Mouse (Mus musculus) lung, embryonic 16.5 days (tissue): ENCODE data around the gene Tarbp2. TPM values are rescaled to one million over a fixed set of nuclear protein-coding genes. Genes with fewer than 3 reads are reported as not detected.

Experiments used
- ATAC-seq: fragments of 200-750 bp; cut with Nextera tagmentation; 2 replicates; pipeline ENCODE4 v1.8.0; 2017; ENCODE audit warnings: low read depth, mild to moderate bottlenecking, moderate library complexity
- H3K27ac ChIP-seq: fragments of 300-500 bp; sonication (generic); 2 replicates; pipeline ENCODE4 v1.5.1; 2014; ENCODE audit warnings: mild to moderate bottlenecking, control low read depth, low read length
- H3K27me3 ChIP-seq: fragments of 300-500 bp; sonication (generic); 2 replicates; pipeline ENCODE4 v1.6.1; 2014; ENCODE audit warnings: low read depth, low read length, mixed read lengths; ENCODE audit not compliant: control insufficient read depth, insufficient read depth
- H3K36me3 ChIP-seq: fragments of 300-500 bp; sonication (generic); 2 replicates; pipeline ENCODE4 v1.6.1; 2014; ENCODE audit warnings: low read length; ENCODE audit not compliant: control insufficient read depth, insufficient read depth
- H3K4me1 ChIP-seq: fragments of 300-500 bp; sonication (generic); replicated peaks from 2 replicates; pipeline ENCODE4 v1.6.1; 2014; ENCODE audit warnings: low read length, mixed read lengths; ENCODE audit not compliant: control insufficient read depth, insufficient read depth
- H3K4me2 ChIP-seq: fragments of 300-500 bp; sonication (generic); 2 replicates; pipeline ENCODE4 v1.6.1; 2014; ENCODE audit warnings: low read depth, low read length, control low read depth
- H3K4me3 ChIP-seq: fragments of 300-500 bp; sonication (generic); 2 replicates; pipeline ENCODE4 v1.5.1; 2014; ENCODE audit warnings: mild to moderate bottlenecking, low read length, control low read depth
- H3K9ac ChIP-seq: fragments of 300-500 bp; sonication (generic); 2 replicates; pipeline ENCODE4 v1.6.1; 2014; ENCODE audit warnings: low read length, control low read depth
- H3K9me3 ChIP-seq: fragments of 300-500 bp; sonication (generic); 2 replicates; pipeline ENCODE4 v1.6.1; 2016; ENCODE audit warnings: low read length; ENCODE audit not compliant: control insufficient read depth
- WGBS: fragments of 180-500 bp; shearing (Covaris S2); extraction: QIAGEN DNeasy Blood & Tissue Kit; methylation state at CpG from one replicate; pipeline ENCODE4 v1.1.7; 2014; 5-methylcytosine and 5-hydroxymethylcytosine counted together
- polyA plus RNA-seq: library from polyadenylated mRNA; unstranded; fragments of >200 nt; fragmentation: Nextera tagmentation; extraction: Ambion mirVana; gene quantifications from 2 replicates; pipeline ENCODE4 v1.2.1, GENCODE M21; 2015

Tarbp2 gene
- polyA plus RNA-seq, 1 experiment from 2014 or later = 73.4 TPM

DNA sequence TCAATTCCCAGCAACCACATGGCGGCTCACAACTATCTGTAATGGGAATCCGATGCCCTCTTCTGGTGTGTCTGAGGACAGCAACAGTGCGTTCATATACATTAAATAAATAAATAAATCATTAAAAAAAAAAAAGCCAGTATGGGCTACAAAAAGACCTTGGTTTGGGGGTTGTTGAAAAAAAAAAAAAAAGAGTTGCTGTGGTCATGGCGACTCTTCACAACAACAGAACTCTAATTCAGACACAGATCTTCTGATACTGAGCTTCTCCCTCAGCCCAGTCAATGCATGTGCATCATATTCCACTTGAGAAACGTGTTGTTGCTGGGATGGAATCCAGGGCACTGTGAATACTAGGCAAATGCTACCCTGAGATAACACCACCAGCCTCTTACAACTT lies 34.6 kb downstream of the Tarbp2 start:
- 93% methylated on average over 5 of the region's 5 CpGs for WGBS
- peaks cover 42% of the 10 kb centered on the region for H3K36me3 ChIP-seq
- no peak for ATAC-seq
- no peak overlapping the region for H3K27ac ChIP-seq
- no peaks in the 10 kb centered on the region for H3K27me3 ChIP-seq
- H3K9ac ChIP-seq = no peak overlapping the region
- no peaks in the 10 kb centered on the region for H3K9me3 ChIP-seq
- no peak overlapping the region for H3K4me3 ChIP-seq
- H3K4me2 ChIP-seq = no peak overlapping the region
- no peaks in the 10 kb centered on the region for H3K4me1 ChIP-seq

DNA sequence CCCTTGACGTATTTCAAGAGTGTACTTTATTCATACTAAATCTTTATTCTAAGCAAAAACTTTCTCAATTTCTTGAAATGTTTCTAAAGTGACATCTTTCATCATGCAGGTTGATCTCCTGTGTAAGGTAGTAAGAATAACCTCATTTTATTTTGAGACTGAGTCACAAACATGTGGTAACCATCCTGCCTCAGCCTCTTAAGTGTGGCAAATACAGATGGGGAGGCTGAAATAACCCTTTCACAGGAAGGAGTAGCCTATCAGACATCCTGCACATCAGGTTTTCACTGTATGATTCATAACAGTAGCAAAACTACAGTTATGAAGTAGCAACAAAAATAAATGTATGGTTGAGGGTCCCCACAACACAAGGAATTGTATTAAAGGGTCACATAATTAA lies 37.6 kb downstream of the Tarbp2 start:
- Histone ChIP-seq H3K9ac (no peak overlapping the region), H3K27ac (no peak overlapping the region), H3K36me3 (peaks cover 42% of the 10 kb centered on the region), H3K4me1 (no peaks in the 10 kb centered on the region), H3K9me3 (no peaks in the 10 kb centered on the region), H3K27me3 (no peaks in the 10 kb centered on the region), H3K4me3 (no peak overlapping the region), H3K4me2 (no peak overlapping the region)
- no peak for ATAC-seq
- WGBS = 94% methylated on average over 1 of the region's 1 CpGs

DNA sequence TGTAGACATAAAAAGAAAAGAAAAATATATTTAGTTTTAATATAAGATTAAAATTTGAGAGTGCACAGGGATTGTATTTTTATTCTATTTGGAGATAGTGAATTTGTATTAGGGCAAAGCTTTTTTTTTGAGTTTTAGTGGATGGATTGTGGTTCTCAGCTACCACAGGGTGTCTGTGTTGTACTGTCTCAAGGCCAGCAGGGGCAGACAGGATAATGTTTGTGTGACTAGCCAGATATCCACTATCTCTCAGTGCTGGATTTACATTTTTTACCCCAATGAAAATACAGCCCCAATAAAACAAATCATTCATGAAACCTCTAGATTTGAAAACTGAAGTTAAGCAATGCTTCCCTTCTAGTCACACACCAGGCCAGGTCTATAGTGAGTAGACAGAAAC lies 39.6 kb downstream of the Tarbp2 start:
- Histone ChIP-seq H3K4me2 (no peak overlapping the region), H3K4me3 (no peak overlapping the region), H3K4me1 (no peaks in the 10 kb centered on the region), H3K27ac (no peak overlapping the region), H3K9me3 (no peaks in the 10 kb centered on the region), H3K27me3 (no peaks in the 10 kb centered on the region), H3K36me3 (peaks cover 35% of the 10 kb centered on the region), H3K9ac (no peak overlapping the region)
- ATAC-seq = no peak

DNA sequence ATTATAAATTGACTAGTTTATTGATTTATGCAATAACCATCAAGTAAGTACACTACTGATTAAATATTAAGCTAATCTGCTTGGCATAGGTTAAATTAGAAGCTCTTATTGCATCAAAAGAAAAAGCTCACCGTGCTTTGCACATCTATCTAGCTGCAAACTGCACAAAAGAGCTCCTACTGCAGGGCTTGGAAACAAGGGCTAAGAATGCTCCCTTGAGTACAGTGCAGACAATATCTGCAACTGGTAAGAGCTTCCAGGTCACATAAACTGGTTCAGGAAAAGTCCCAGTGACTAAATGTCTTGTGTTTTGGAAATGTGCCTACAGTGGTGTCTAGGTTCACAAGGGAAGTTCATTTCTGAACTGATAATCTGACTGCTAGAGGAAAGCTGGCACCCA lies 44.5 kb downstream of the Tarbp2 start:
- Histone ChIP-seq H3K36me3 (peaks cover 14% of the 10 kb centered on the region; the same call in 1 of the 2 replicates), H3K4me3 (no peak overlapping the region), H3K4me2 (no peak overlapping the region), H3K27ac (no peak overlapping the region), H3K9ac (no peak overlapping the region), H3K27me3 (no peaks in the 10 kb centered on the region), H3K9me3 (no peaks in the 10 kb centered on the region), H3K4me1 (no peaks in the 10 kb centered on the region)
- WGBS = 92% methylated on average over 1 of the region's 1 CpGs
- no peak for ATAC-seq

DNA sequence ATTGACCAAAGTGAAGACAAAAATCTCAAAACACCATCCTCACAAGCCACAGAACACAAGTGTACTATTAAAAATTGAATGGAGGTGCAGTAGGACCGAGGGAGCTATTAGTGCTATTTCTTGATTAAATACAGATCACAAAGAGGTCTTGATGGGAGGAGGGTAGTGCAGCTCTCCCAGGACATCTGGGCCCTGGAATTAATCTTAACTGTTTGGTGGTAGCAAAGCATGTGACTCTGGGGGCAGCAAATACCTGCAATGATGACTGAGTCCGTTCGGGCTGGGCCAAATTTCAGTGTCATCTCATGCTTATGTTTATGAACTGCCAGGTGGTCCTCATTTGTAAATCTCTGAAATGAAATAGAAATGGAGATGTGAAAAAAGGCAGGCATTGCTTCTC lies 45.1 kb downstream of the Tarbp2 start:
- Histone ChIP-seq H3K9ac (no peak overlapping the region), H3K9me3 (no peaks in the 10 kb centered on the region), H3K4me1 (no peaks in the 10 kb centered on the region), H3K27ac (no peak overlapping the region), H3K4me2 (no peak overlapping the region), H3K36me3 (peaks cover 14% of the 10 kb centered on the region; the same call in 1 of the 2 replicates), H3K27me3 (no peaks in the 10 kb centered on the region), H3K4me3 (no peak overlapping the region)
- 85% methylated on average over 3 of the region's 3 CpGs for WGBS
- ATAC-seq = no peak

DNA sequence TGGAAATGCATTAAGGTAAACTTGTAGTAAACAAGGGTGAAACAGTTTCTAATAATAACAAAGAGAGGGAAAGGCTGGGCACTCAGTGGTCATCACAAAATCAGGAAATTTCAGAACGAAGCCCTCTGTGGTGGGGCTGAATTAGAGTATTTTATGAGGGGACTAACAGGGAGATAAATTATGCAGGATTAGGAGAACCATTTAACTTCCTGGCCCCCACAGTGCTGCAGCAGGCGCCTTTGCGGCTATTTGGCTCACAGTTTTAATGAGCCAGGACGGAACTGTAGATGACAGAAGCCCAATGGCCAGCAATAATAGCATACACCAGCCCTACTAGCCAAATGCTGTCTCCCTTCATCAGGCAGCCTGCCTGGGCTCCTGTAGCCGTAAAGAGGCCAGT lies 45.7 kb downstream of the Tarbp2 start:
- no peak for ATAC-seq
- Histone ChIP-seq H3K9me3 (no peaks in the 10 kb centered on the region), H3K4me3 (no peak overlapping the region), H3K36me3 (peaks cover 14% of the 10 kb centered on the region; the same call in 1 of the 2 replicates), H3K4me1 (no peaks in the 10 kb centered on the region), H3K9ac (no peak overlapping the region), H3K4me2 (no peak overlapping the region), H3K27me3 (no peaks in the 10 kb centered on the region), H3K27ac (no peak overlapping the region)
- 84% methylated on average over 5 of the region's 5 CpGs for WGBS

DNA sequence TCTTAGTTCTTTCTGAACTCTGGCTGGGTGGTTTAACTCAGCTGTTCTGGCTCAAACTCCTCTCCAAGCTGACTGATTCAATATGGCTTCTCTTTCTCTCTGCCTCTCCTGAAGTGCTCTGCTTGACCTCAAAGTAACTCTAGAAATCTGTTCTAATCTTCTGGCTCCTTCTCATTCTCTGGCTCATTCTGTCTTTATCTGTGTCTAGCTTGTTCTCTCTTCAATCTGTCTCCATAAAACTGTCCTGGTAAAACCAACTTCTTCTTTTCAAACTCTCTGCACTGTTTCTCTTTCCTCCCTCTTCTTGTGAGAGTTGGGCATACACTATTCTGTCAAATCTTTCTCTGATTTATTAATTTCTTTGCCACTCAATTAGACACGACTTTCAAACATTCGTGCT lies 49.9 kb downstream of the Tarbp2 start:
- 77% methylated on average over 2 of the region's 2 CpGs for WGBS
- no peaks in the 10 kb centered on the region for H3K4me1 ChIP-seq
- no peak overlapping the region for H3K9ac ChIP-seq
- no peaks in the 10 kb centered on the region for H3K9me3 ChIP-seq
- no peak overlapping the region for H3K4me3 ChIP-seq
- H3K27ac ChIP-seq = no peak overlapping the region
- no peak overlapping the region for H3K4me2 ChIP-seq
- H3K36me3 ChIP-seq = 0 out of 2 replicates have a peak, but pooled peaks cover 2% of the 10 kb centered on the region
- no peak for ATAC-seq
- H3K27me3 ChIP-seq = no peaks in the 10 kb centered on the region

DNA sequence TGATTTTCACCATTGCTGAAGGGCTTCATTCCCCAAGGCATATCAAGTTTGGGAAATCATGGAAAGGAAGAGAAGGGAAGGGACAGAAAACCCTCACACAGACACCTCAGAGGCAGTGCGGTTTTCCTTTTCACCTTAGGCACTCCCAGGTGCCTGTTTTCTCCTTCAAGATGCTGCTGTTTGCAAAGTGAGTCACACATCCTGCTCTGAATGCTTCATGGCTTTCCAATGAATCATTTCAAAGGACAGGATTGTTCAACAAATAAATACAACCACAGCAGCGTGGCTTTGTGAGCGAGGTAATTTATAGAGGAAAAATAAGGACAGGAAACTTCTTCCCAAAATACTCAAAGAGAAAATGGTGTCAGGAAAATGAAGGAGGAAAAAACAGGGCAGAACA lies 54.1 kb downstream of the Tarbp2 start:
- Histone ChIP-seq H3K36me3 (peaks cover 4% of the 10 kb centered on the region; the same call in 1 of the 2 replicates), H3K9me3 (no peaks in the 10 kb centered on the region), H3K4me3 (no peak overlapping the region), H3K27me3 (no peaks in the 10 kb centered on the region), H3K9ac (no peak overlapping the region), H3K4me1 (no peaks in the 10 kb centered on the region), H3K4me2 (no peak overlapping the region), H3K27ac (no peak overlapping the region)
- ATAC-seq = no peak
- 50% methylated on average over 3 of the region's 3 CpGs for WGBS
